Mouse (Mus musculus): ENCODE results near the gene Zfp628.

GRCm38 (mm10) chr7:4938456-4938855 lies 23.4 kb downstream of the Zfp628 start:
- TF ChIP-seq CTCF (IDR thresholded peaks at IDR 0.05) (peak; percentile 96), EP300 (IDR thresholded peaks at IDR 0.05) (no peak)

Data from lung, postnatal 0 days (tissue).